Mouse (Mus musculus): Measurements from ENCODE around the gene Plcxd3.
"Not testable (repeated sequence)": the region's sequence is repeated elsewhere in the genome, so short reads cannot be mapped to it uniquely, and the experiment has no call there.

Plcxd3 gene

GRCm38 (mm10) chr15:4559121-4559520, 183.8 kb downstream of the Plcxd3 start:
- DNase-seq (ENCODE audit: low read depth, low spot score) = no peak

DNA sequence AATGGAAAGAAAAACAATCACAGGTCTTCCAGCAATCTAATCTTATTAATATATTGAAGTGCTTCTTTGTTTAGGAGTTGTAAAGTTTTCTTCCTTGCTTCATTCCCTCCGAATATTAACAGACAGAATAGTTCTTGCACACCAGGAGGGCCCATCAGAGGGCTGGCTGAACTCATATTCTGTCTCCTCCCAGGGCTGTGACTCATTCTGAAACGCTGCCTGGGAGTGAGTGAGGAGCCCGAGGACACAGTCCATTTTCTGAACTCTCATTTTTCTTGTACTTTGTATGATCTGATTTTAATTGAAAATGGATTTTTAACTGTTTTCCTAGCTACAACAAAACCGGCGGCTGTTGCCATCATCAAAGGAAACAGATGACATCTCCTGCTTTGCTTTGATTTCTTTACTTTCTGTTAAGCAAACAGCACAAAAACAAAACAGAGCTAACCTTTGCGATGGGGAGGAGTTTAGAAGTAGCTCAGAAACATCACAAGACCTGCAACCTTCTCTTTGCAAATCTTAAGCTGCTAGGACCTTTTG, 186.2 kb downstream of the Plcxd3 start:
- no peak for DNase-seq (ENCODE audit: low read depth, low spot score)

DNA sequence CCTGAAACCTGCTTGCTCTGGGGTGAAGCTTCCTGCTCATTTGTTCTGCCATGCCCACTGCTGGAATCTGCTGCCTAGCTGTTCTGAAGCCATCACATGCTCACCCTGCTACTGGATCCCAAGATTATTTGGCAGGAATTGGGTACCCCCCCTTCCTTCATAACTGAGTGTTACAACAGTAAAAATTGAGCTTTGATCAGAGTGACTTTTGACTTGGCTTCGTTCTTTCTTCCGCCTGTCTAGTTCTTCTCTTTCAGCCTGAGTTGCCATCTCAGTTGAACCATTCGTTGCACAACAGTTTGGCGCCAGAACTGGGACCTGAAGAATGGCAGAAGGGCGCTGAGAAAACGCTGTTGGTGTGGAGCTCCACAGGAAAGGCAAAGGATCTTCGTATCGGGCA, 220.2 kb downstream of the Plcxd3 start:
- not testable (repeated sequence) for DNase-seq (ENCODE audit: low read depth, low spot score)

- not testable (repeated sequence) for DNase-seq (ENCODE audit: low read depth, low spot score)
Measured at GRCm38 (mm10) chr15:4598661-4599060, 223.4 kb downstream of the Plcxd3 start.

DNA sequence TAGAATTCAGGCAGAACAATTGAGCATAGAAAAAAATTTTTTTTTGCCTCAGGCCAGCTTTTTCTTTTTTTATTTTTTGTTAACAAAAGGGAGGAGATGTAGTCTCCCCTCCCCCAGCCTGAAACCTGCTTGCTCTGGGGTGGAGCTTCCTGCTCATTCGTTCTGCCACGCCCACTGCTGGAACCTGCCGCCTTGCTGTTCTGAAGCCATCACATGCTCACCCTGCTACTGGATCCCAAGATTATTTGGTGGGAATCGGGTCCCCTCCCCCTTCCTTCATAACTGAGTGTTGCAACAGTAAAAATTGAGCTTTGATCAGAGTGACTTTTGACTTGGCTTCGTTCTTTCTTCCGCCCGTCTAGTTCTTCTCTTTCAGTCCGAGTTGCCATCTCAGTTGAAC, 224.0 kb downstream of the Plcxd3 start:
- DNase-seq (ENCODE audit: low read depth, low spot score) = not testable (repeated sequence)

DNA sequence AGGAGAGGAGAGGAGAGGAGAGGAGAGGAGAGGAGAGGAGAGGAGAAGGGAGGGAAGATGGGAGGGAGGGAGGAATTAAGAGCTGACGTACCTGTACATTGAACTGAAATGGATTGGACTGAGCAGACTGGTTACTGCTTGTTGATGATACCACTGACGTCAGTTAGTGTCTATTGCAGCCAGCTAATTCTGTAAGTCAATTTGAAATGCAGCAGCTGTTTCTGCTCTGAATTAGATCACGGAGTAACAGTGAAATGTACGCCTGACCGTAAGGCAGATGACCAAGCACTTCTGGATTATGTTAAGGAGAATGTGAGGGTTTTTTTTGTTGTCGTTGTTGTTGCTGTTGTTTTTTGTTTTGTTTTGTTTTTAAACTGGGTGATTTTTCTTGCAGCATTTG, 230.3 kb downstream of the Plcxd3 start:
- no peak for DNase-seq (ENCODE audit: low read depth, low spot score)
